ENCODE assay signal across 8 mouse cellular contexts in the genomic region with DNA sequence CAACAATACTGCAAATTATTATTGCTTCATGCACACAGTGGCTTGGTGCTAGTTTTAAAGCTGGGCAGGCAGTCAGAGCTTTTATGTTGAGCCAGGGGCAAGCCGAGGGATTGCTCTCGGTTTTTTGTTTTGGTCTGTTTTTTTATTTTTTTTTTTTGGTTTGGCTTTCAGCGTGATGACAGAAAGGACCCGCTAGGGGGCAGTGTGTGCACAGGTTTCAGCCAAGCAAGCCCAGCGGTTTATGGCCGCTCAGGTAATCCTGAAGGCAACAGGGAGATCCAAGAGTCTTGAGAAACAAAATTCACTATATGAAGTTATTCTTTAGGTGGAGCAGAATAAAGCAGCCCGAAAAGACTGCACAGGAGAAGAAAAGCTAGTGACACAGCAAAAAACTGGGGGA.
DNase-seq lines count a peak whose midpoint lies in the region; ATAC-seq and TF ChIP-seq lines count a peak whose summit lies in the region.

No protein-coding gene starts in this region.

- H3K9me3 ChIP-seq in forebrain, embryonic 10.5 days, result no peaks in the 10 kb centered on the region
- H3K9me3 ChIP-seq in forebrain, embryonic 13.5 days (replicated peaks), result no peaks in the 10 kb centered on the region
- no peaks in the 10 kb centered on the region for H3K9me3 ChIP-seq in hindbrain, embryonic 15.5 days

- H3K4me1 ChIP-seq in forebrain, embryonic 10.5 days, result peaks cover 36% of the 10 kb centered on the region
- peaks cover 26% of the 10 kb centered on the region for H3K4me1 ChIP-seq in forebrain, embryonic 13.5 days
- H3K4me1 ChIP-seq in cerebellum, adult 2 months (ENCODE audit: control insufficient read depth, insufficient read depth, low read length), result no peaks in the 10 kb centered on the region
- peaks cover 17% of the 10 kb centered on the region for H3K4me1 ChIP-seq in hindbrain, embryonic 15.5 days (replicated peaks)

- no peak overlapping the region for H3K27ac ChIP-seq in forebrain, embryonic 10.5 days
- H3K27ac ChIP-seq in forebrain, embryonic 13.5 days, result no peak overlapping the region
- no peak overlapping the region for H3K27ac ChIP-seq in cerebellum, adult 2 months (ENCODE audit: insufficient read depth, low read length)
- H3K27ac ChIP-seq in hindbrain, embryonic 15.5 days (replicated peaks), result 0 out of 2 replicates have a peak overlapping the region, but pooled peaks have one; percentile 17

- no peak overlapping the region for H3K4me3 ChIP-seq in forebrain, embryonic 10.5 days
- no peak overlapping the region for H3K4me3 ChIP-seq in forebrain, embryonic 13.5 days
- H3K4me3 ChIP-seq in cerebellum, adult 2 months (replicated peaks; ENCODE audit: insufficient read depth, low read depth, low read length), result no peak overlapping the region
- no peak overlapping the region for H3K4me3 ChIP-seq in hindbrain, embryonic 15.5 days

- H3K27me3 ChIP-seq in forebrain, embryonic 10.5 days (ENCODE audit: poor library complexity, severe bottlenecking), result peaks cover 26% of the 10 kb centered on the region
- H3K27me3 ChIP-seq in forebrain, embryonic 13.5 days, result no peaks in the 10 kb centered on the region
- H3K27me3 ChIP-seq in cerebellum, adult 2 months (ENCODE audit: control insufficient read depth, insufficient read depth, low read length), result no peaks in the 10 kb centered on the region; the same call in 1 of the 2 replicates
- H3K27me3 ChIP-seq in hindbrain, embryonic 15.5 days, result no peaks in the 10 kb centered on the region

- no peak overlapping the region for H3K9ac ChIP-seq in forebrain, embryonic 13.5 days
- no peak overlapping the region for H3K9ac ChIP-seq in hindbrain, embryonic 15.5 days

- 6% methylated on average over 7 of the region's 7 CpGs for WGBS in forebrain, embryonic 10.5 days
- 1% methylated on average over 7 of the region's 7 CpGs for WGBS in forebrain, embryonic 13.5 days
- 5% methylated on average over 7 of the region's 7 CpGs for WGBS in cerebellum, adult 2 months
- WGBS in hindbrain, embryonic 15.5 days, result 1% methylated on average over 7 of the region's 7 CpGs

- intact Hi-C loops in left cerebral cortex, postnatal 10 days (cut with DNase I), result loop anchor here (2.0 to 10.0 kb wide), 3 partner anchors 396 to 1588 kb away; no protein-coding TSS in a partner anchor

- DNase-seq in forebrain, embryonic 10.5 days (ENCODE audit: extremely low spot score, low spot score), result peak; percentile 66
- peak; percentile 45 to 58 for DNase-seq in cerebellum, adult 2 months
- DNase-seq in frontal cortex, postnatal 36 days (ENCODE audit: low spot score in 2 of 2), result peak; percentile 56 to 59
- peak; percentile 51 to 73 for DNase-seq in left cerebral cortex, postnatal 10 days (ENCODE audit: extremely low spot score in 1 of 2, low spot score in 2 of 2)
- peak; percentile 30 to 77 for DNase-seq in spleen, postnatal 10 days (ENCODE audit: low spot score in 2 of 2)

- TF ChIP-seq CTCF in cerebellum, adult 2 months (IDR thresholded peaks at IDR 0.05; ENCODE audit: borderline replicate concordance, insufficient read depth, low read depth, low read length), result peak; percentile 79

- no peak overlapping the region for H3K4me2 ChIP-seq in forebrain, embryonic 13.5 days
- 0 out of 2 replicates have a peak overlapping the region, but pooled peaks have one; percentile 23 for H3K4me2 ChIP-seq in hindbrain, embryonic 15.5 days

- H3K36me3 ChIP-seq in forebrain, embryonic 10.5 days (replicated peaks), result no peaks in the 10 kb centered on the region
- no peaks in the 10 kb centered on the region for H3K36me3 ChIP-seq in forebrain, embryonic 13.5 days (ENCODE audit: poor library complexity, severe bottlenecking)
- no peaks in the 10 kb centered on the region for H3K36me3 ChIP-seq in hindbrain, embryonic 15.5 days

- no peak for TF ChIP-seq POLR2A in cerebellum, adult 2 months (IDR thresholded peaks at IDR 0.05; ENCODE audit: borderline replicate concordance, insufficient read depth, low read length)

- ATAC-seq in forebrain, embryonic 13.5 days, result no peak
- no peak for ATAC-seq in hindbrain, embryonic 15.5 days (ENCODE audit: low FRiP score, low read depth)
- peak; percentile 42 for ATAC-seq in megakaryocyte-erythroid progenitor cell, adult 5-6 weeks (replicated peaks; ENCODE audit: low FRiP score, low TSS enrichment, poor library complexity, severe bottlenecking)
